Mouse (Mus musculus) brain, embryonic 14.5 days (tissue): ENCODE measurements around the gene Gpr156.

Experiments used
- CTCF ChIP-seq: fragments of 200-500 bp; IDR thresholded peaks from 2 replicates; pipeline ENCODE4 v1.5.1; 2012; ENCODE audit warnings: inconsistent platforms, mild to moderate bottlenecking, moderate library complexity, borderline replicate concordance; ENCODE audit not compliant: insufficient read depth, insufficient read length; ENCODE audit errors: extremely low read depth
- POLR2A ChIP-seq: fragments of 200-500 bp; IDR thresholded peaks from 2 replicates; pipeline ENCODE4 v1.6.1; 2012; ENCODE audit warnings: mild to moderate bottlenecking, inconsistent platforms, borderline replicate concordance; ENCODE audit not compliant: poor library complexity, insufficient read depth, insufficient read length, severe bottlenecking; ENCODE audit errors: extremely low read depth

DNA sequence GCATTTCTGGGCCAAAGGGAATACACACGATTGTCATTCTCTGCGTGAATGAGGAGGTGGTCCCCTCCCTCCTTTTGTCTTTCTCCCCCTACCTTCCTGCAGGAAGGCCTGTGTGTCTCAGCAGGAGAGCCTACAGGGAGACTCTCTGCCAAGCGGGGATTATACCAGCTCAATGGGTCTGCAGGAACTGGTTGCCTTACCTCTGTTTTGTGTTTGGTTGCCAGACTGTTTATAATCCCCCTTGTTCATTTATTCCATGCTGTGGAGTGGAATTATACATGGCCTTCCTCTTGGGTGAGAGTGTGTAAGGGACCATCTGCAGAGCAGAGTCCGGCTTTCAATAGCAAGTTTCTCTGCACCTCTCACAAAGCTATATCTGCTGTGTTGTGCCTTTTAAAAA is 10.8 kb downstream of the Gpr156 start:
- no peak for TF ChIP-seq CTCF
- TF ChIP-seq POLR2A = no peak
